Mouse (Mus musculus) spleen, adult 2 months (tissue): Measurements from ENCODE around the gene Arhgef17.

ENCODE experiments used
- CTCF ChIP-seq: fragments of 200-500 bp; IDR thresholded peaks from 2 replicates; pipeline ENCODE4 v1.5.1; 2011; ENCODE audit warnings: mild to moderate bottlenecking, inconsistent platforms; ENCODE audit not compliant: insufficient read depth, insufficient read length, insufficient replicate concordance; ENCODE audit errors: extremely low read depth
- POLR2A ChIP-seq: fragments of 200-500 bp; IDR thresholded peaks from 2 replicates; pipeline ENCODE4 v1.6.1; 2011; ENCODE audit warnings: low read depth, low read length, inconsistent platforms

GRCm38 (mm10) chr7:100908567-100908966 is 23.3 kb downstream of the Arhgef17 start:
- TF ChIP-seq CTCF (peak; percentile 11; the same call in 1 of the 2 replicates), POLR2A (no peak)
